Mouse (Mus musculus): ENCODE results near the gene Amigo2.

DNA sequence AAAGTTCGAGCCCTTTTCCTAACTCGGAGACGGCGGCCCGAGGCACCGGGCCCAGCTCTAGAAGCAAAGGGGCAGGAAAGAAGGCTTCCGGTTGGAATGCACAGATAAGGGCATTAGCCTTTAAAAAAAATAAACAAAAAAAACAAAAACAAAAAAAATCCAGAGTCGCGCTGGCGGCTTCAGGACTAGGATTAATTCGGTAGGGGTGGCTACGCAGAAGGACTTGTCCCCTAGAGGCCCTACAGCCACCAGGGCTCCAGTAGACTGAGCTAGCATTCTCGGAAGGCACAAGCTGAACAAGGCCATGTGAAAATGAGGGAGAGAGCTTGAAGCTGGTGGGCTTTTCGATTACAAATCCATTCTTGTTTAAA, 689 bp upstream of the Amigo2 start:
- TF ChIP-seq CTCF (IDR thresholded peaks at IDR 0.05 in 2 of 3, conservative IDR thresholded peaks at IDR 0.05 in 1 of 3; ENCODE audit: control insufficient read depth in 1 of 3, insufficient read depth in 1 of 3, low read depth in 2 of 3, low read length in 3 of 3, poor library complexity in 1 of 3, severe bottlenecking in 1 of 3) (no peak), NRF1 (IDR thresholded peaks at IDR 0.05; ENCODE audit: insufficient read depth, low read depth, low read length, poor library complexity, severe bottlenecking) (no peak), KAT2A (conservative IDR thresholded peaks at IDR 0.05; ENCODE audit: low read depth, low read length) (no peak), ETS1 (IDR thresholded peaks at IDR 0.05; ENCODE audit: low read depth, low read length) (no peak)

All from MEL (cell line).